Mouse (Mus musculus) MEL (cell line): ENCODE measurements around the gene Cela2a. TPM values are rescaled to one million over a fixed set of nuclear protein-coding genes. Genes with fewer than 3 reads are reported as not detected.

Source experiments
- DNase-seq: peaks from one replicate; pipeline ENCODE4 v3.0.0; 2011; ENCODE audit warnings: low read depth, low spot score
- H3K27ac ChIP-seq: 2 replicates; pipeline ENCODE4 v1.5.1; 2012; ENCODE audit warnings: low read depth, mild to moderate bottlenecking, control low read depth, low read length, moderate library complexity; ENCODE audit not compliant: control insufficient read depth
- H3K27me3 ChIP-seq, 2 experiments: fragments of 150-350 bp in 1 of 2; sonication (generic) in 1 of 2; 2 replicates each; pipeline ENCODE4 v1.6.1; 2012; ENCODE audit warnings: low read length in 2 of 2, mild to moderate bottlenecking in 2 of 2, improper control_type of control experiment in 1 of 2, moderate library complexity in 1 of 2; ENCODE audit not compliant: insufficient read depth in 2 of 2, control insufficient read depth in 1 of 2
- H3K36me3 ChIP-seq, 2 experiments: 2 replicates each; pipeline ENCODE4 v1.6.1; 2012 to 2014; ENCODE audit warnings: low read length in 2 of 2, improper control_type of control experiment in 1 of 2, inconsistent platforms in 1 of 2, mild to moderate bottlenecking in 1 of 2; ENCODE audit not compliant: insufficient read depth in 2 of 2, control insufficient read depth in 1 of 2
- H3K4me1 ChIP-seq, 2 experiments: fragments of 150-350 bp in 1 of 2; sonication (generic) in 1 of 2; 2 replicates each; pipeline ENCODE4 v1.6.1; 2012; ENCODE audit warnings: low read length in 2 of 2, improper control_type of control experiment in 1 of 2, mild to moderate bottlenecking in 1 of 2; ENCODE audit not compliant: insufficient read depth in 2 of 2, control insufficient read depth in 1 of 2
- H3K4me3 ChIP-seq, 2 experiments: fragments of 150-350 bp in 1 of 2; sonication (generic) in 1 of 2; 2 replicates each; pipeline ENCODE4 v1.5.1; 2012; ENCODE audit warnings: low read depth in 2 of 2, low read length in 2 of 2, mild to moderate bottlenecking in 2 of 2, moderate library complexity in 2 of 2, control low read depth in 1 of 2, improper control_type of control experiment in 1 of 2; ENCODE audit not compliant: control insufficient read depth in 1 of 2, insufficient read depth in 1 of 2
- H3K79me2 ChIP-seq: 2 replicates; pipeline ENCODE4 v1.6.1; 2012; ENCODE audit warnings: mild to moderate bottlenecking, low read length, moderate library complexity; ENCODE audit not compliant: control insufficient read depth, poor library complexity, insufficient read depth
- H3K9ac ChIP-seq: 2 replicates; pipeline ENCODE4 v1.6.1; 2012; ENCODE audit warnings: low read depth, mild to moderate bottlenecking, control low read depth, low read length, moderate library complexity; ENCODE audit not compliant: control insufficient read depth, poor library complexity, severe bottlenecking
- H3K9me3 ChIP-seq: fragments of 150-350 bp; sonication (generic); replicated peaks from 2 replicates; pipeline ENCODE4 v1.6.1; 2012; ENCODE audit warnings: mild to moderate bottlenecking, low read length, improper control_type of control experiment, moderate library complexity; ENCODE audit not compliant: insufficient read depth
- E2F4 ChIP-seq: IDR thresholded peaks from 2 replicates; pipeline ENCODE4 v1.6.1; 2011; ENCODE audit warnings: low read depth, low read length, improper control_type of control experiment, borderline replicate concordance
- ELF1 ChIP-seq: IDR thresholded peaks from 2 replicates; pipeline ENCODE4 v1.6.1; 2014; ENCODE audit warnings: low read depth, mild to moderate bottlenecking, inconsistent platforms, low read length, improper control_type of control experiment, moderate library complexity
- EP300 ChIP-seq, 2 experiments: IDR thresholded peaks; 2 replicates each; pipeline ENCODE4 v1.6.1; 2011; ENCODE audit warnings: improper control_type of control experiment in 2 of 2, low read length in 2 of 2, low read depth in 1 of 2, mild to moderate bottlenecking in 1 of 2
- ETS1 ChIP-seq: IDR thresholded peaks from 2 replicates; pipeline ENCODE4 v1.6.1; 2012; ENCODE audit warnings: low read depth, mild to moderate bottlenecking, inconsistent platforms, low read length, improper control_type of control experiment, moderate library complexity
- GABPA ChIP-seq: IDR thresholded peaks from 2 replicates; pipeline ENCODE4 v1.6.1; 2012; ENCODE audit warnings: low read depth, mild to moderate bottlenecking, inconsistent platforms, low read length, improper control_type of control experiment, moderate library complexity
- GATA1 ChIP-seq: IDR thresholded peaks from 2 replicates; pipeline ENCODE4 v1.6.1; 2011; ENCODE audit warnings: low read depth, low read length, improper control_type of control experiment
- HCFC1 ChIP-seq: IDR thresholded peaks from 2 replicates; pipeline ENCODE4 v1.6.1; 2012; ENCODE audit warnings: low read depth, mild to moderate bottlenecking, inconsistent platforms, low read length, improper control_type of control experiment, moderate library complexity
- JUND ChIP-seq: IDR thresholded peaks from 2 replicates; pipeline ENCODE4 v1.6.1; 2011; ENCODE audit warnings: low read depth, mild to moderate bottlenecking, improper control_type of control experiment, low read length
- MAX ChIP-seq: IDR thresholded peaks from 2 replicates; pipeline ENCODE4 v1.6.1; 2011; ENCODE audit warnings: low read length, improper control_type of control experiment
- MAZ ChIP-seq: IDR thresholded peaks from 2 replicates; pipeline ENCODE4 v1.6.1; 2012; ENCODE audit warnings: low read depth, mild to moderate bottlenecking, inconsistent platforms, low read length, improper control_type of control experiment
- MXI1 ChIP-seq: IDR thresholded peaks from 2 replicates; pipeline ENCODE4 v1.6.1; 2011; ENCODE audit warnings: mild to moderate bottlenecking, low read depth, low read length, improper control_type of control experiment
- MYB ChIP-seq: IDR thresholded peaks from 2 replicates; pipeline ENCODE4 v1.6.1; 2011; ENCODE audit warnings: mild to moderate bottlenecking, low read depth, low read length, improper control_type of control experiment
- NELFE ChIP-seq: IDR thresholded peaks from 2 replicates; pipeline ENCODE4 v1.6.1; 2011; ENCODE audit warnings: low read depth, low read length, improper control_type of control experiment
- NRF1 ChIP-seq: IDR thresholded peaks from 2 replicates; pipeline ENCODE4 v1.6.1; 2014; ENCODE audit warnings: low read depth, mild to moderate bottlenecking, inconsistent platforms, low read length, improper control_type of control experiment, moderate library complexity; ENCODE audit not compliant: poor library complexity, insufficient read depth, severe bottlenecking
- RAD21 ChIP-seq: IDR thresholded peaks from 2 replicates; pipeline ENCODE4 v1.6.1; 2011; ENCODE audit warnings: mild to moderate bottlenecking, low read depth, low read length, improper control_type of control experiment
- RCOR1 ChIP-seq: IDR thresholded peaks from 2 replicates; pipeline ENCODE4 v1.6.1; 2012; ENCODE audit warnings: low read depth, mild to moderate bottlenecking, inconsistent platforms, low read length, improper control_type of control experiment
- SIN3A ChIP-seq: IDR thresholded peaks from 2 replicates; pipeline ENCODE4 v1.6.1; 2012; ENCODE audit warnings: low read length, improper control_type of control experiment, inconsistent platforms
- SMC3 ChIP-seq: IDR thresholded peaks from 2 replicates; pipeline ENCODE4 v1.6.1; 2011; ENCODE audit warnings: low read depth, low read length, improper control_type of control experiment
- TBP ChIP-seq: IDR thresholded peaks from 2 replicates; pipeline ENCODE4 v1.8.0; 2011; ENCODE audit warnings: low read depth, low read length, improper control_type of control experiment
- TCF12 ChIP-seq: IDR thresholded peaks from 2 replicates; pipeline ENCODE4 v1.6.1; 2014; ENCODE audit warnings: low read depth, mild to moderate bottlenecking, inconsistent platforms, low read length, improper control_type of control experiment, moderate library complexity
- UBTF ChIP-seq: IDR thresholded peaks from 2 replicates; pipeline ENCODE4 v1.6.1; 2012; ENCODE audit warnings: low read depth, mild to moderate bottlenecking, inconsistent platforms, low read length, improper control_type of control experiment, moderate library complexity, borderline replicate concordance; ENCODE audit not compliant: insufficient read depth
- USF1 ChIP-seq: IDR thresholded peaks from 2 replicates; pipeline ENCODE4 v1.6.1; 2014; ENCODE audit warnings: low read depth, mild to moderate bottlenecking, inconsistent platforms, low read length, improper control_type of control experiment, moderate library complexity
- USF2 ChIP-seq, 2 experiments: IDR thresholded peaks; 2 replicates each; pipeline ENCODE4 v1.6.1; 2011 to 2012; ENCODE audit warnings: improper control_type of control experiment in 2 of 2, low read length in 2 of 2, borderline replicate concordance in 1 of 2, inconsistent platforms in 1 of 2, low read depth in 1 of 2, mild to moderate bottlenecking in 1 of 2; ENCODE audit not compliant: insufficient read depth in 1 of 2
- polyA plus RNA-seq, 2 experiments: library from polyadenylated mRNA; stranded (reverse) in 1 of 2; unstranded in 1 of 2; fragments of >175 nt in 1 of 2; fragments of >200 nt in 1 of 2; gene quantifications; 2 replicates each; pipeline versions ENCODE4 v1.2.1 to v1.2.4; 2012; ENCODE audit warnings: low replicate concordance in 2 of 2, low read depth in 1 of 2; ENCODE audit not compliant: insufficient read length in 2 of 2, insufficient read depth in 1 of 2, missing spikeins in 1 of 2
- total RNA-seq: library from RNA; depleted of rRNA; stranded (reverse); fragments of 300-350 nt; gene quantifications from 2 replicates; pipeline ENCODE4 v1.2.3, GENCODE M21; 2012

Cela2a gene
- total and polyA plus RNA-seq, 3 experiments, result not detected

GRCm38 (mm10) chr4:141821178-141821577 is 4.8 kb downstream of the Cela2a start:
- Histone ChIP-seq H3K79me2 (no peaks in the 10 kb centered on the region), H3K9me3 (no peaks in the 10 kb centered on the region), H3K4me3 (no peak overlapping the region), H3K27me3 (no peaks in the 10 kb centered on the region), H3K27ac (no peak overlapping the region), H3K4me1 (no peaks in the 10 kb centered on the region), H3K9ac (no peak overlapping the region), H3K36me3 (no peaks in the 10 kb centered on the region)
- TF ChIP-seq RCOR1, result no peak
- no peak for TF ChIP-seq MAZ
- no peak for TF ChIP-seq USF2 (IDR thresholded peaks at IDR 0.05; ENCODE audit: borderline replicate concordance in 1 of 2, insufficient read depth in 1 of 2, low read depth in 1 of 2, low read length in 2 of 2)
- TF ChIP-seq NRF1, result no peak
- no peak for DNase-seq

- Histone ChIP-seq H3K79me2 (no peaks in the 10 kb centered on the region), H3K4me1 (no peaks in the 10 kb centered on the region), H3K27ac (no peak overlapping the region), H3K4me3 (no peak overlapping the region), H3K27me3 (no peaks in the 10 kb centered on the region), H3K9ac (no peak overlapping the region), H3K36me3 (no peaks in the 10 kb centered on the region), H3K9me3 (no peaks in the 10 kb centered on the region)
- TF ChIP-seq GATA1 (no peak), HCFC1 (no peak), MYB (no peak), UBTF (no peak), MAX (no peak)
- DNase-seq, result no peak
Observed at GRCm38 (mm10) chr4:141819316-141819715, 6.6 kb downstream of the Cela2a start.

GRCm38 (mm10) chr4:141818861-141819260 is 7.1 kb downstream of the Cela2a start:
- TF ChIP-seq ELF1 (no peak), E2F4 (no peak), GABPA (no peak), USF1 (no peak), RAD21 (no peak), TBP (no peak), NELFE (no peak), MXI1 (no peak), SIN3A (no peak), TCF12 (no peak), GATA1 (no peak), ETS1 (no peak), SMC3 (no peak), EP300 (IDR thresholded peaks at IDR 0.05; ENCODE audit: low read depth in 1 of 2, low read length in 2 of 2) (no peak), JUND (no peak), MAZ (no peak)

More at GRCm38 (mm10) chr4:141818861-141819260, 7.1 kb downstream of the Cela2a start:
- no peak overlapping the region for H3K9ac ChIP-seq
- H3K27me3 ChIP-seq, result no peaks in the 10 kb centered on the region
- H3K36me3 ChIP-seq, result no peaks in the 10 kb centered on the region
- H3K79me2 ChIP-seq, result no peaks in the 10 kb centered on the region
- H3K4me3 ChIP-seq, result no peak overlapping the region
- no peaks in the 10 kb centered on the region for H3K4me1 ChIP-seq
- no peak for DNase-seq
- no peak overlapping the region for H3K27ac ChIP-seq
- H3K9me3 ChIP-seq, result no peaks in the 10 kb centered on the region
